Mouse (Mus musculus): Measurements from ENCODE around the gene Pacs1. TPM values are rescaled to one million over a fixed set of nuclear protein-coding genes. Genes with fewer than 3 reads are reported as not detected.

Pacs1 gene
- polyA plus RNA-seq (2016; fragmentation: Nextera tagmentation; extraction: Ambion mirVana), result 25.7 and 31.1 TPM in 2 replicates

DNA sequence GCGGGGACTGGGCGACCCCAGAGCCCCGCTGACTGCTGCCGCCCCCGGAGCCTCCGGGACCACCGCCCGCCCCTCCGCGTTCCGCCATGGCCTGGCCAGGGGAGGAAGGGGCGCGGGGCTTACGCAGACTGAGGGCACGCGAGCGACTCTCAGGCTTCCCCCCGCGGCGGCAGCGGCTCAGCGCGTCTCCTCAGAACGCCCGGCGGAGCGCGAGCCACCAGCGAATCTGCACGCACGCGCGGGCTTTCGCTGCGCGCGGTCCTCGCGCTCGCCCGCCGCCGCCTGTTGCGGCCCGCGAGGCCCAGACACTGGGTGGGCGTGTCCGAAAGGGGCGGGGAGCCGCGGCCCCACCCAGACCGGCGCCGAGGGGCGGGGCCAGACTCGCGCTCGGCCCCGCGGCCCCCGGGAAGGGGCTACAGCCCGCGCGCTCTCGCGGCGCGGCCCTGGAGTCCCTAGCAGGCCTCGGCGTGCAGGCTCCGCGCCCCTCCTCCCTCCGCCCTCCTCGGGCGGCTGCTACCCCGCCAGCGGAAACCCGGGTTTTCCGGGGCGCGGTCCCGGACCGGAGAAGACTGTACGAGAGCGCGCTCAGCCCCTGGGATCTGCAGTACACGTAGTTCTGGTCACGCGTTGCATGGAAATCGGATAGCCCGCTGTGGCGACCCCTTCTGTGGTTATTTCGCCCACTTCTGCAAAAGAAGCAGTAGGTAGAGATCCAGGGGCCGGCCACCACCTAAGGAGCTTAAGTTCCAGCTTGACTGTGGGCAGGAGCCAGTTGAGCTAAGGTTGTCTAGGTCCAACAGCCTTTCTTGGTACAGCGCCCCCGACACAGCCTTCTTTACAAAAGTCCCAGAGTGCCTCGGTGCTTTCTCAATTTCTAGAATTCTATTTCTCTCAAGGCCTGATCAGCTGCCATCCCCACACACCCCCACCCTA is at the start of gene Pacs1:
Gene Pacs1 (minus strand): TSS at position 319 of the 933 bp plus-strand sequence.
- peak within 1 kb of the TSS; percentile 87 for H3K4me3 ChIP-seq
- 1% methylated on average over 89 of the region's 97 CpGs for WGBS

GRCm38 (mm10) chr19:5313189-5313588 is 40.3 kb upstream of the Pacs1 start:
- Histone ChIP-seq H3K4me1 (no peaks in the 10 kb centered on the region), H3K9me3 (replicated peaks) (no peaks in the 10 kb centered on the region), H3K4me3 (no peak overlapping the region), H3K27ac (no peak overlapping the region), H3K36me3 (no peaks in the 10 kb centered on the region), H3K27me3 (ENCODE audit: low read depth, poor library complexity, severe bottlenecking) (peaks cover 1% of the 10 kb centered on the region)
- WGBS, result 94% methylated on average over 8 of the region's 8 CpGs
- no peak for DNase-seq (ENCODE audit: low spot score)

More for the DNA sequence above, at the start of gene Pacs1:
- no peaks in the 10 kb centered on the region for H3K27me3 ChIP-seq (ENCODE audit: low read depth, poor library complexity, severe bottlenecking)
- H3K27ac ChIP-seq, result peak within 1 kb of the TSS; percentile 94
- peaks cover 34% of the 10 kb centered on the region for H3K4me1 ChIP-seq
- H3K36me3 ChIP-seq, result peaks cover 44% of the 10 kb centered on the region
- no peaks in the 10 kb centered on the region for H3K9me3 ChIP-seq (replicated peaks)
- peak; percentile 94 for DNase-seq (ENCODE audit: low spot score)

- WGBS, result 79% methylated on average over 7 of the region's 7 CpGs
- H3K27me3 ChIP-seq (ENCODE audit: low read depth, poor library complexity, severe bottlenecking), result peaks cover 24% of the 10 kb centered on the region
- peaks cover 22% of the 10 kb centered on the region for H3K36me3 ChIP-seq
- peaks cover 8% of the 10 kb centered on the region for H3K4me1 ChIP-seq
- H3K9me3 ChIP-seq (replicated peaks), result peaks cover 8% of the 10 kb centered on the region; the same call in 1 of the 2 replicates
- H3K27ac ChIP-seq, result no peak overlapping the region
- no peak for DNase-seq (ENCODE audit: low spot score)
- H3K4me3 ChIP-seq, result no peak overlapping the region
Measured at GRCm38 (mm10) chr19:5309025-5309424, 36.1 kb upstream of the Pacs1 start.

- Histone ChIP-seq H3K4me3 (peak overlapping the region; percentile 45), H3K27ac (peak overlapping the region; percentile 39), H3K27me3 (ENCODE audit: low read depth, poor library complexity, severe bottlenecking) (peaks cover 24% of the 10 kb centered on the region), H3K9me3 (replicated peaks) (peaks cover 8% of the 10 kb centered on the region; the same call in 1 of the 2 replicates), H3K36me3 (peaks cover 24% of the 10 kb centered on the region), H3K4me1 (peaks cover 8% of the 10 kb centered on the region)
- WGBS, result 35% methylated on average over 98 of the region's 98 CpGs
- peak; percentile 53 for DNase-seq (ENCODE audit: low spot score)
Measured at GRCm38 (mm10) chr19:5306968-5307734, 34.2 kb upstream of the Pacs1 start.

DNA sequence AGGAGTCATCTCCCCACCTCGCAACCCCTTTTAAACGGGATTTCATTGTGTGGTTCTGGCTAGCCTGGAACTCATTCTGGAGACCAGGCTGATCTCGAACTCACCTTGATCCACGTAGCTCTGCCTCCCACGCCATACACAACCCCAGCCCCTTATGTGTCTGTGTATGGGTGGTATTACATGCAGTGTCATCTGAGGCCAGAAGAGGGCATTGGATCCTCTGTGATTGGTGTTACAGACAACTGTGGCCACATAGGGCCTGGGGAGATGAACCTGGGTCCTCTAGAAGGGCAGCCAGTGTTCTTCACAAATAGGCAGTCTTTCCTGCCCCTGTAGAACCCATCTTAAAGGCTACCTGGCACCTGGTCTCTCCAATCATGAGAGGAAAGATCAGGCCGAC is 33.4 kb upstream of the Pacs1 start:
- no peak overlapping the region for H3K27ac ChIP-seq
- peaks cover 8% of the 10 kb centered on the region; the same call in 1 of the 2 replicates for H3K9me3 ChIP-seq (replicated peaks)
- H3K27me3 ChIP-seq (ENCODE audit: low read depth, poor library complexity, severe bottlenecking), result peaks cover 24% of the 10 kb centered on the region
- peaks cover 8% of the 10 kb centered on the region for H3K4me1 ChIP-seq
- 85% methylated on average over 6 of the region's 6 CpGs for WGBS
- no peak for DNase-seq (ENCODE audit: low spot score)
- H3K4me3 ChIP-seq, result no peak overlapping the region
- H3K36me3 ChIP-seq, result peaks cover 24% of the 10 kb centered on the region

- H3K4me3 ChIP-seq, result no peak overlapping the region
- H3K27me3 ChIP-seq (ENCODE audit: low read depth, poor library complexity, severe bottlenecking), result peaks cover 24% of the 10 kb centered on the region
- DNase-seq (ENCODE audit: low spot score), result peak; percentile 62
- H3K9me3 ChIP-seq (replicated peaks), result peaks cover 8% of the 10 kb centered on the region; the same call in 1 of the 2 replicates
- H3K27ac ChIP-seq, result no peak overlapping the region
- WGBS, result 24% methylated on average over 4 of the region's 4 CpGs
- H3K4me1 ChIP-seq, result peaks cover 20% of the 10 kb centered on the region
- H3K36me3 ChIP-seq, result peaks cover 18% of the 10 kb centered on the region
Measured at GRCm38 (mm10) chr19:5302455-5302854, 29.5 kb upstream of the Pacs1 start.

DNA sequence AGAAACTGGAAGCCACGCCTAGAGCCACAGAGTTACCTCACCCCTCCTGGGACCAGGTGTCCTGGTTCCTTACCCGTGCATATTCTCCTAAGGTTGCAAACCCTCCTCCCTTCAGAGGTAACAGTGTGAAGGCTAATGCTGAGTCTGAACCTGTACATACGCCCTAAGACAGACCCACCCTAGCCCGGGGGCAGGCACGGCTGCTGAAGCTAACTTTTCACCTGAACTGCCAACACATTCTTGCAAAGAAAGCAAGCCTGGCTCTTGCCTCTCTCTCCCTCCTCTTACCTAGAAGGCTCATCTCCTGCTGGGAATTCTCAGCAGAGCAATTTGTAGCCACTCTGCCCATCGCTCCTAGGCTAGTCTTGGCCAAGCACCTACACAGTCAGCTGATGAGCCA is 27.7 kb upstream of the Pacs1 start:
- no peak for DNase-seq (ENCODE audit: low spot score)

DNA sequence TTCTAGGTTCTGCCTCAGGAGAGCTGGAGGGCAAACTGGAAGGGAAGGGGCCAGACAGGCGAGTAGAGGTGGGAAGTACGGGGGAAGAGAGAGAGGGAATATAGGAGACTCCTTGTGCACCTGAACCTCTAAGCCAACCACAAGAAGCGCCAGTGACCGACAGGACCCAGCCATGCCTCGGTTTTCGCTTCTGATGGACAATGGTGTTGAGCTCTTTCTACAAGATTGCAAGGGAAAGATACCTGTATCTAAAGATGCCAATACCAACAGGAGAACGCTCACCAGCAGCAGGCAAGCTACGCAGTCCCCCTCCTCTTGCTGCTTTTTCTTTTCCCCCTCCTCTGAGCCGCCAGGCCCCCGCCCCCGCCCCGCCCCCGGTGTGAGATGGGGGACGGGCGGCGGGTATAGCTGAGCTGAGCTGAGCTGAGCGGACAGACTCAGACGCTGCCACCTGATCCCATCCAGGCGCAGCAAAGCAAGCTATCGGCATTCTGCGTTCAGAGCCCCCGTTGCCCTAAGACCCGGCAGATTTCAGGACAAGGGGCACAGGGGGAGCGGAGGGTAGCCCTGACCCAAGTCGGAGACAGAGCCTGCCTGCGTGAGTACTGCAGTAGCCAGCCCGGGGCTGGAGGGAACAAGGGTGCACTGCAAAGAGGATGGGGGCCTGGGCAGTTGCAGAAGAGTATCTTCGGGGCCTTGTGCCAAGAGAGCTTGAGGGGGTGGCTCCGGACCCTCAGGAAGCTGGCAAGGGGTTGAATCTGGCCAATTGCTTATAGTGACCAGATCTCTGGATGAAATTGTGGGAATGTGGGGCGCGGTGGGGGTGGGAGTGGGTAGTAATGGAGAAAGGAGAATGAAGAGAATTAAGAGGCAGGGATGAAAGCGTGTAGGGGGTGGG is 25.2 kb upstream of the Pacs1 start, which contains the start of gene Gal3st3:
Gene Gal3st3 (plus strand): TSS at position 429 of the 898 bp plus-strand sequence.
- Histone ChIP-seq H3K27ac (peak within 1 kb of the TSS; percentile 85), H3K4me1 (peaks cover 35% of the 10 kb centered on the region), H3K9me3 (replicated peaks) (no peaks in the 10 kb centered on the region), H3K4me3 (peak within 1 kb of the TSS; percentile 64), H3K36me3 (peaks cover 10% of the 10 kb centered on the region), H3K27me3 (ENCODE audit: low read depth, poor library complexity, severe bottlenecking) (peaks cover 12% of the 10 kb centered on the region; the same call in 1 of the 2 replicates)
- DNase-seq (ENCODE audit: low spot score), result peak; percentile 77
- WGBS, result 8% methylated on average over 32 of the region's 32 CpGs

More for the DNA sequence above, 27.7 kb upstream of the Pacs1 start:
- Histone ChIP-seq H3K36me3 (0 out of 2 replicates have a peak, but pooled peaks cover 3% of the 10 kb centered on the region), H3K4me3 (no peak overlapping the region), H3K27me3 (ENCODE audit: low read depth, poor library complexity, severe bottlenecking) (peaks cover 12% of the 10 kb centered on the region; the same call in 1 of the 2 replicates), H3K4me1 (peaks cover 24% of the 10 kb centered on the region), H3K27ac (no peak overlapping the region), H3K9me3 (replicated peaks) (no peaks in the 10 kb centered on the region)
- 74% methylated on average over 6 of the region's 6 CpGs for WGBS

- Histone ChIP-seq H3K36me3 (peaks cover 25% of the 10 kb centered on the region), H3K27ac (no peak overlapping the region), H3K9me3 (replicated peaks) (no peaks in the 10 kb centered on the region), H3K4me1 (peaks cover 35% of the 10 kb centered on the region), H3K4me3 (0 out of 2 replicates have a peak overlapping the region, but pooled peaks have one; percentile 92), H3K27me3 (ENCODE audit: low read depth, poor library complexity, severe bottlenecking) (peaks cover 12% of the 10 kb centered on the region; the same call in 1 of the 2 replicates)
- no peak for DNase-seq (ENCODE audit: low spot score)
- 49% methylated on average over 5 of the region's 5 CpGs for WGBS
Measured at GRCm38 (mm10) chr19:5296630-5297029, 23.7 kb upstream of the Pacs1 start.

DNA sequence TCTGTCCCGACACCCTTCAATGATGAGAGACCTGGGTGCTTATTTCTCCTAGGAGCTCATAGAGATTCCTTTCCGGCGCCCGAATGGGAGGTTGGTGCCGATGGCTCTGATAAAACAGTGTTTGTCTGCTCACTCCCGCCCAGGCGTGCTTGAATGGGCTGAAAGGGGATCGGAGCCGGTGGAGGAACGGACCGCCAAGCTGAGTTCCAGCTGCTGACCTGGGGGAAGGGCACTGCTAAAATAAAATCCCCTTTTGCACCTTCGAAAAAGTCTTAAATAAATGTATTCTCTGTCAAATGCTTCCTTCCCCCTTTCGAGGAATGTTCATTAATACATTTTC is 22.8 kb upstream of the Pacs1 start:
- DNase-seq (ENCODE audit: low spot score), result no peak
- Histone ChIP-seq H3K4me1 (peaks cover 35% of the 10 kb centered on the region), H3K9me3 (replicated peaks) (no peaks in the 10 kb centered on the region), H3K36me3 (peaks cover 35% of the 10 kb centered on the region), H3K4me3 (peak overlapping the region; percentile 92), H3K27ac (peak overlapping the region; percentile 95), H3K27me3 (ENCODE audit: low read depth, poor library complexity, severe bottlenecking) (peaks cover 12% of the 10 kb centered on the region; the same call in 1 of the 2 replicates)
- 7% methylated on average over 13 of the region's 13 CpGs for WGBS

GRCm38 (mm10) chr19:5294972-5295735 is 22.2 kb upstream of the Pacs1 start, which contains the start of gene Sf3b2:
Gene Sf3b2, minus strand, starts transcription at chr19:5295455.
- WGBS, result under 1% methylated on average over 46 of the region's 46 CpGs
- H3K9me3 ChIP-seq (replicated peaks), result no peaks in the 10 kb centered on the region
- peak within 1 kb of the TSS; percentile 95 for H3K27ac ChIP-seq
- peak within 1 kb of the TSS; percentile 92 for H3K4me3 ChIP-seq
- peaks cover 40% of the 10 kb centered on the region for H3K36me3 ChIP-seq
- peaks cover 12% of the 10 kb centered on the region; the same call in 1 of the 2 replicates for H3K27me3 ChIP-seq (ENCODE audit: low read depth, poor library complexity, severe bottlenecking)
- DNase-seq (ENCODE audit: low spot score), result peak; percentile 96
- peaks cover 35% of the 10 kb centered on the region for H3K4me1 ChIP-seq
